11 mouse cellular contexts compared by ENCODE assay signal in the genomic region with DNA sequence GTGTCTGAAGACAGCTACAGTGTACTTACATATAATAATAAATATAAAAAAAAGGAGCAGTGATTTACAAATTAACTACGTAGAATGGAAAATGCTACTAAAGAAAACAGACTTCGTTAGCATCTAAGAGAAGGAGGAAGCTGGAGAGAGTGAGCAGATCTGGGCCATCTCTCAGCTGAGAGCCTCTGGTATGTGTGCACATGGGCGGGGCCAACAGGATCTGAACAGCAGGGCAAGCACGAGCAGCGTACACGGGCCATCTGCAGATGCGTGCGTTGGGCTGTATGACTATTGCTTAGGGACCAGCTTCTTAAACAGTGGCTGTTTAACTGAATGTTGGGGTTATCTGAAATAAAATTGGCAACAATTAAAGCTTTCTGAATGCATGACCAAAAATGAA. TPM values are rescaled to one million over a fixed set of nuclear protein-coding genes. Genes with fewer than 3 reads are reported as not detected.
DNase-seq lines count a peak whose midpoint lies in the region; ATAC-seq and TF ChIP-seq lines count a peak whose summit lies in the region.
"Had no signal": no experiment of that assay in that cellular context is flagged by ENCODE, and none has a peak within 500 bp of the region (broad histone marks: within the 10 kb centered on the region; RNA-seq: fewer than 3 reads in every experiment).

No protein-coding gene starts in this region.

- H3K4me2 ChIP-seq in hindbrain, embryonic 14.5 days (replicated peaks), result no peak overlapping the region
- H3K4me2 ChIP-seq: hindbrain, embryonic 12.5 days; liver, embryonic 15.5 days had no signal

- 84% methylated on average over 8 of the region's 8 CpGs for WGBS in hindbrain, embryonic 14.5 days

- TF ChIP-seq CTCF in bone marrow macrophage, adult 2 months (IDR thresholded peaks at IDR 0.05; ENCODE audit: low read depth, low read length), result no peak
- no peak for TF ChIP-seq CTCF in embryonic fibroblast, embryonic 13.5 days (IDR thresholded peaks at IDR 0.05; ENCODE audit: borderline replicate concordance, insufficient read depth, low read length)

- H3K4me1 ChIP-seq in bone marrow macrophage, adult 2 months (ENCODE audit: control insufficient read depth, insufficient read depth, low read length), result peaks cover 76% of the 10 kb centered on the region
- H3K4me1 ChIP-seq in embryonic fibroblast, embryonic 13.5 days (ENCODE audit: control insufficient read depth, insufficient read depth, low read length), result peaks cover 26% of the 10 kb centered on the region
- H3K4me1 ChIP-seq in hindbrain, embryonic 14.5 days (replicated peaks; ENCODE audit: control insufficient read depth, insufficient read depth, low read length), result no peaks in the 10 kb centered on the region
- H3K4me1 ChIP-seq: hindbrain, embryonic 12.5 days had no signal

- peak overlapping the region; percentile 99 for H3K27ac ChIP-seq in bone marrow macrophage, adult 2 months (ENCODE audit: insufficient read depth, low read depth, low read length)
- H3K27ac ChIP-seq in embryonic fibroblast, embryonic 13.5 days (ENCODE audit: insufficient read depth, low read length), result peak overlapping the region; percentile 59
- no peak overlapping the region for H3K27ac ChIP-seq in hindbrain, embryonic 14.5 days
- H3K27ac ChIP-seq: hindbrain, embryonic 12.5 days; liver, embryonic 15.5 days had no signal

- DNase-seq in kidney, postnatal 36 days, result peak; percentile 31 to 48
- no peak for DNase-seq in kidney, adult 18-20 months
- peak; percentile 70 for DNase-seq in lung, postnatal 36 days
- no peak for DNase-seq in retina, embryonic 14.5 days (ENCODE audit: low spot score)
- no peak for DNase-seq in frontal cortex, postnatal 10 days (ENCODE audit: low spot score in 2 of 2)
- DNase-seq in hindbrain, embryonic 14.5 days (ENCODE audit: low spot score), result no peak
- DNase-seq: left cerebral cortex, postnatal 4 days had no signal

- H3K27me3 ChIP-seq in hindbrain, embryonic 14.5 days (ENCODE audit: control insufficient read depth, insufficient read depth, low read length), result no peaks in the 10 kb centered on the region
- H3K27me3 ChIP-seq: hindbrain, embryonic 12.5 days; liver, embryonic 15.5 days had no signal

- H3K4me3 ChIP-seq in bone marrow macrophage, adult 2 months (ENCODE audit: insufficient read depth, low read length), result no peak overlapping the region
- H3K4me3 ChIP-seq in embryonic fibroblast, embryonic 13.5 days (ENCODE audit: insufficient read depth, low read length), result no peak overlapping the region
- H3K4me3 ChIP-seq in hindbrain, embryonic 14.5 days (replicated peaks; ENCODE audit: low read length), result no peak overlapping the region
- H3K4me3 ChIP-seq: hindbrain, embryonic 12.5 days; liver, embryonic 15.5 days had no signal

- H3K9ac ChIP-seq in hindbrain, embryonic 14.5 days, result no peak overlapping the region
- H3K9ac ChIP-seq: hindbrain, embryonic 12.5 days; liver, embryonic 15.5 days had no signal

- ATAC-seq in hindbrain, embryonic 14.5 days (ENCODE audit: low FRiP score), result no peak

- H3K9me3 ChIP-seq in hindbrain, embryonic 14.5 days (ENCODE audit: control insufficient read depth, low read length), result no peaks in the 10 kb centered on the region
- H3K9me3 ChIP-seq: hindbrain, embryonic 12.5 days; liver, embryonic 15.5 days had no signal

- TF ChIP-seq POLR2A in bone marrow macrophage, adult 2 months (IDR thresholded peaks at IDR 0.05; ENCODE audit: borderline replicate concordance, low read depth, low read length), result no peak
- no peak for TF ChIP-seq POLR2A in embryonic fibroblast, embryonic 13.5 days (IDR thresholded peaks at IDR 0.05; ENCODE audit: low read depth, low read length)

- H3K36me3 ChIP-seq in hindbrain, embryonic 14.5 days (replicated peaks; ENCODE audit: control insufficient read depth, insufficient read depth), result no peaks in the 10 kb centered on the region; the same call in 1 of the 2 replicates
- H3K36me3 ChIP-seq: hindbrain, embryonic 12.5 days had no signal

RNA-seq across cellular contexts. Expression of a gene that starts 56.5 kb away (rescaled TPM):
- 327 and 347 TPM in 2 replicates for polyA plus RNA-seq in bone marrow macrophage, adult 2 months (2012; ENCODE audit: insufficient read depth, insufficient read length, missing spikeins)
- polyA plus RNA-seq in embryonic fibroblast, embryonic 13.5 days (2011; ENCODE audit: insufficient read length, low read depth, missing spikeins), result 19.5 and 22.9 TPM in 2 replicates
- 13.9 and 15.8 TPM in 2 replicates for polyA plus RNA-seq in hindbrain, embryonic 14.5 days (2014; fragmentation: Nextera tagmentation; extraction: Ambion mirVana)

Comparison
In these comparisons a context has a peak if more than half of its experiments do, and no peak if none do; other contexts are left out.
1. DNase-seq: peak in kidney, postnatal 36 days (2 of 2) and lung, postnatal 36 days (single experiment); none in kidney, adult 18-20 months (single experiment), retina, embryonic 14.5 days (single experiment), frontal cortex, postnatal 10 days (0 of 2) and hindbrain, embryonic 14.5 days (single experiment).
2. RNA of a gene that starts 56.5 kb away (polyA plus RNA-seq): 327 to 347 TPM in bone marrow macrophage, adult 2 months; 19.5 to 22.9 TPM in embryonic fibroblast, embryonic 13.5 days and 13.9 to 15.8 TPM in hindbrain, embryonic 14.5 days; every median in the first group is over 10 times any median in the second.